Comparison of ENCODE assay signal across 8 mouse cellular contexts in the genomic region with DNA sequence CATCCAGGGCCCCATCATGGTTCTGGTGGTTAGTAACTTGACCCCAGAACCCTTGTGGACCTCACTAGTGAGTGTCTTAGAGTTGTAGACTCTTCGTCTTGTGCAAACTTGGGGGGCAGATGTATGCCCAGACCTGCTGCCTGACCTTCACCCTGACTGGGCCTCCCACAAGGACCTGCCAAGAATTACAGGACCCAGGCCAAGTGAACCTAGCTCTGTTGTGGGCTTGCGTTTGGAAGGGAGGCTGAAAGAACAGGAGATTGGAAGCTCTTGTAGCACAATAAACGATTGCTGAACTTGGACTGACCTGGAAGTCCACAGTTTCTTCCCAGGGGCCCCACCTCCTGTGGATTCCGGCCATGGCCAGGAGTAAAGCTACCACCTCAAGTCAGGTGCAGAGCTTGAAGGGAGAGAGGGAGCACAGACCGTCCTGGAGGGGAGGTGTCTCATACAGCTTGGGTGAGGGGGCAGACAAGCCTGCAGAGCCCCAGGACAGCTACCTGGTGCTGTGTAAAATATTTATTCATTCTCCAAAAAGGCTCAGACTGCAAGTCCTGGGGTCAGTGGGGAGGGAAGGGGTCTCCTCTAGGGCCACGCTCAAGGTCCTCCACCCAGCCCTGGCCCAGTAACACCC. TPM values are rescaled to one million over a fixed set of nuclear protein-coding genes. Genes with fewer than 3 reads are reported as not detected.
DNase-seq lines count a peak whose midpoint lies in the region; ATAC-seq lines count a peak whose summit lies in the region.

No protein-coding gene starts in this region.

- H3K9ac ChIP-seq in forebrain, embryonic 13.5 days = peak overlapping the region; percentile 89

- 54% methylated on average over 6 of the region's 6 CpGs for WGBS in forebrain, embryonic 13.5 days

- H3K4me3 ChIP-seq in forebrain, embryonic 13.5 days = peak overlapping the region; percentile 87

- intact Hi-C loops in heart, postnatal 25 days (cut with DNase I) = loop anchor here (5.0 kb wide), 1 partner anchor 33 kb away; the partner anchor contains the start of gene Mcrip2

- H3K9me3 ChIP-seq in forebrain, embryonic 13.5 days (replicated peaks) = no peaks in the 10 kb centered on the region

- H3K36me3 ChIP-seq in forebrain, embryonic 13.5 days (ENCODE audit: poor library complexity, severe bottlenecking) = peaks cover 45% of the 10 kb centered on the region

- DNase-seq in heart, adult 18-20 months = peak; percentile 47 to 59
- no peak for DNase-seq in heart, postnatal 25 days (ENCODE audit: low spot score)
- peak; percentile 75 for DNase-seq in kidney, adult 18-20 months
- DNase-seq in lung, postnatal 25 days (ENCODE audit: low spot score) = peak; percentile 27
- no peak for DNase-seq in right cerebral cortex, adult 2 months (ENCODE audit: low spot score in 2 of 2)
- DNase-seq in right cerebral cortex, postnatal 25 days = no peak
- no peak for DNase-seq in right cerebral cortex, postnatal 14 days

- H3K4me1 ChIP-seq in forebrain, embryonic 13.5 days = peaks cover 78% of the 10 kb centered on the region

- H3K4me2 ChIP-seq in forebrain, embryonic 13.5 days = peak overlapping the region; percentile 98

- ATAC-seq in forebrain, embryonic 13.5 days = no peak

- H3K27me3 ChIP-seq in forebrain, embryonic 13.5 days = no peaks in the 10 kb centered on the region

- peak overlapping the region; percentile 90; the same call in 1 of the 2 replicates for H3K27ac ChIP-seq in forebrain, embryonic 13.5 days

RNA-seq across cellular contexts. Expression of gene Stub1, which starts 0.9 kb away (rescaled TPM):
- 100 to 1,000 TPM; 113 to 128 TPM for total RNA-seq in heart, adult 18-20 months (2021)
- total RNA-seq in heart, postnatal 25 days (2021) = 100 to 1,000 TPM; 114 to 117 TPM
- 303 and 330 TPM in 2 replicates for polyA plus RNA-seq in forebrain, embryonic 13.5 days (2015; fragmentation: Nextera tagmentation; extraction: Ambion mirVana)

RNA-seq across cellular contexts. Expression of gene Rhbdl1, which starts 3.0 kb away (rescaled TPM):
- total RNA-seq in heart, adult 18-20 months (2021) = 1 to 10 TPM; 1.8 to 2.3 TPM
- total RNA-seq in heart, postnatal 25 days (2021) = 1 to 10 TPM; 1.2 to 2.2 TPM
- 9.7 and 11.2 TPM in 2 replicates for polyA plus RNA-seq in forebrain, embryonic 13.5 days (2015; fragmentation: Nextera tagmentation; extraction: Ambion mirVana)

RNA-seq across cellular contexts. Expression of gene Jmjd8, which starts 5.4 kb away (rescaled TPM):
- total RNA-seq in heart, adult 18-20 months (2021) = 10 to 100 TPM; 28.0 to 34.0 TPM
- total RNA-seq in heart, postnatal 25 days (2021) = 10 to 100 TPM; 35.5 to 36.6 TPM
- polyA plus RNA-seq in forebrain, embryonic 13.5 days (2015; fragmentation: Nextera tagmentation; extraction: Ambion mirVana) = 64.6 and 69.8 TPM in 2 replicates

RNA-seq across cellular contexts. Expression of gene Gm20683, which starts 7.5 kb away (rescaled TPM):
- 1 to 10 TPM; 1.2 to 3.3 TPM for total RNA-seq in heart, adult 18-20 months (2021)
- 1 to 10 TPM; 2.8 to 3.6 TPM for total RNA-seq in heart, postnatal 25 days (2021)
- 5.9 and 7.1 TPM in 2 replicates for polyA plus RNA-seq in forebrain, embryonic 13.5 days (2015; fragmentation: Nextera tagmentation; extraction: Ambion mirVana)

RNA-seq across cellular contexts. Expression of gene Rhot2, which starts 10.6 kb away (rescaled TPM):
- total RNA-seq in heart, adult 18-20 months (2021) = 100 to 1,000 TPM; 138 to 140 TPM
- 100 to 1,000 TPM; 120 to 125 TPM for total RNA-seq in heart, postnatal 25 days (2021)
- polyA plus RNA-seq in forebrain, embryonic 13.5 days (2015; fragmentation: Nextera tagmentation; extraction: Ambion mirVana) = 16.2 and 17.6 TPM in 2 replicates

Comparison
In these comparisons a context has a peak if more than half of its experiments do, and no peak if none do; other contexts are left out.
1. DNase-seq: peak in heart, adult 18-20 months (2 of 2), kidney, adult 18-20 months (single experiment) and lung, postnatal 25 days (single experiment); none in heart, postnatal 25 days (single experiment), right cerebral cortex, adult 2 months (0 of 2), right cerebral cortex, postnatal 25 days (single experiment) and right cerebral cortex, postnatal 14 days (single experiment).